Mouse (Mus musculus): ENCODE results near the gene Gm5941.
"Not testable (repeated sequence)": the region's sequence is repeated elsewhere in the genome, so short reads cannot be mapped to it uniquely, and the experiment has no call there.

Gene Gm5941

GRCm38 (mm10) chrX:92489649-92490048 is at the start of gene Gm5941:
Gene Gm5941, plus strand, starts transcription at chrX:92489949.
- DNase-seq = not testable (repeated sequence)

- DNase-seq = no peak
Observed at GRCm38 (mm10) chrX:92460496-92460895, 29.3 kb upstream of the Gm5941 start.

DNA sequence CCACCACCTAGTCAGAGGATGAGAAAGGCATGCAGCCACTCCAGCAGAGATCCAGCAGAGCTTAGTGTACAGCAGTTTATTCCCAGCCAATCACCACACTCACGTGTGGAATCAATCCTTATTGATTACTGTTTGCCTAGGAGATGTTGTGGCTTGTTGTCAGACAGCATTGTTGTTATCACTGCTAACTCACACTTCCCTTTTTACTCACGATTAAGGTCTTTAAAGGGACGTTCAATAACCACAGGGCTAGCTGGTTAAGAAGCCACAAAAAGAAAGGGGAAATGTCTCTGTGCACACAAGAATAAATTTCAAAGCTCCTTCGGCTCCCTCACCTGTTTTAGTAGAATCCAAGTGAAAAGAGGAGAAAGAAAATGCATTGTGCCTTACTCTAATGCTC is 25.0 kb upstream of the Gm5941 start:
- no peak for DNase-seq

GRCm38 (mm10) chrX:92498254-92498653 is 8.5 kb downstream of the Gm5941 start:
- no peak for DNase-seq

- no peak for DNase-seq
Observed at GRCm38 (mm10) chrX:92527826-92528225, 38.1 kb downstream of the Gm5941 start.
